Mouse (Mus musculus) myocyte (in vitro differentiated cells): Measurements from ENCODE around the gene Nectin1. TPM values are rescaled to one million over a fixed set of nuclear protein-coding genes. Genes with fewer than 3 reads are reported as not detected.

Source experiments
- H3K27me3 ChIP-seq: one replicate; pipeline ENCODE4 v1.6.1; 2011; ENCODE audit not compliant: control insufficient read depth, insufficient read depth, insufficient read length
- H3K36me3 ChIP-seq: one replicate; pipeline ENCODE4 v1.6.1; 2011; ENCODE audit not compliant: control insufficient read depth, insufficient read depth
- H3K4me2 ChIP-seq: one replicate; pipeline ENCODE4 v1.6.1; 2011; ENCODE audit warnings: low read depth, control low read depth
- H3K4me3 ChIP-seq: one replicate; pipeline ENCODE4 v1.5.1; 2011; ENCODE audit warnings: mild to moderate bottlenecking, control low read depth, moderate library complexity
- H3K79me2 ChIP-seq: one replicate; pipeline ENCODE4 v1.6.1; 2011; ENCODE audit not compliant: control insufficient read depth, insufficient read depth
- H3ac ChIP-seq: one replicate; pipeline ENCODE4 v1.6.1; 2011; ENCODE audit not compliant: control insufficient read depth, insufficient read length
- CEBPB ChIP-seq: IDR thresholded peaks from 2 replicates; pipeline ENCODE4 v1.6.1; 2011; ENCODE audit warnings: mild to moderate bottlenecking, moderate library complexity; ENCODE audit not compliant: poor library complexity, insufficient read depth, severe bottlenecking
- E2F4 ChIP-seq: IDR thresholded peaks from one replicate; pipeline ENCODE4 v1.6.1; 2011; ENCODE audit warnings: mild to moderate bottlenecking, control low read depth, moderate library complexity; ENCODE audit not compliant: insufficient read depth
- MAX ChIP-seq: IDR thresholded peaks from one replicate; pipeline ENCODE4 v1.6.1; 2011; ENCODE audit warnings: low read depth, mild to moderate bottlenecking, control low read depth
- MYOD1 ChIP-seq, 3 experiments: IDR thresholded peaks; one replicate each; pipeline ENCODE4 v1.6.1; 2011; ENCODE audit warnings: control low read depth in 2 of 3, low read depth in 2 of 3, mild to moderate bottlenecking in 2 of 3, moderate library complexity in 1 of 3; ENCODE audit not compliant: insufficient read length in 2 of 3, control insufficient read depth in 1 of 3
- MYOG ChIP-seq, 3 experiments: IDR thresholded peaks; one replicate each; pipeline ENCODE4 v1.6.1; 2011; ENCODE audit warnings: control low read depth in 2 of 3, low read depth in 2 of 3, mild to moderate bottlenecking in 2 of 3; ENCODE audit not compliant: insufficient read length in 2 of 3, control insufficient read depth in 1 of 3, insufficient read depth in 1 of 3
- POLR2A ChIP-seq: IDR thresholded peaks from one replicate; pipeline ENCODE4 v1.6.1; 2011; ENCODE audit warnings: low read depth, mild to moderate bottlenecking, control low read depth, moderate library complexity; ENCODE audit not compliant: insufficient read length
- POLR2AphosphoS2 ChIP-seq: IDR thresholded peaks from one replicate; pipeline ENCODE4 v1.6.1; 2011; ENCODE audit warnings: low read depth, control low read depth; ENCODE audit not compliant: insufficient read length
- REST ChIP-seq: IDR thresholded peaks from one replicate; pipeline ENCODE4 v1.6.1; 2011; ENCODE audit warnings: mild to moderate bottlenecking, control low read depth, moderate library complexity; ENCODE audit not compliant: insufficient read depth, insufficient read length
- SRF ChIP-seq: IDR thresholded peaks from one replicate; pipeline ENCODE4 v1.6.1; 2011; ENCODE audit warnings: low read depth; ENCODE audit not compliant: control insufficient read depth, insufficient read length
- TCF12 ChIP-seq: IDR thresholded peaks from one replicate; pipeline ENCODE4 v1.6.1; 2011; ENCODE audit warnings: mild to moderate bottlenecking, control low read depth; ENCODE audit not compliant: poor library complexity, insufficient read depth, severe bottlenecking
- TCF3 ChIP-seq: IDR thresholded peaks from one replicate; pipeline ENCODE4 v1.6.1; 2011; ENCODE audit warnings: low read depth, control low read depth; ENCODE audit not compliant: insufficient read length
- USF1 ChIP-seq: IDR thresholded peaks from one replicate; pipeline ENCODE4 v1.6.1; 2011; ENCODE audit warnings: low read depth, mild to moderate bottlenecking, control low read depth, moderate library complexity
- polyA plus RNA-seq: library from polyadenylated mRNA; unstranded; fragments of >200 nt; fragmentation: generic; extraction: Trizol; gene quantifications from one replicate; pipeline ENCODE4 v1.2.1, GENCODE M21; 2012; ENCODE audit warnings: missing spikeins

Nectin1 gene
- polyA plus RNA-seq, 1 experiment, result 2.2 TPM

DNA sequence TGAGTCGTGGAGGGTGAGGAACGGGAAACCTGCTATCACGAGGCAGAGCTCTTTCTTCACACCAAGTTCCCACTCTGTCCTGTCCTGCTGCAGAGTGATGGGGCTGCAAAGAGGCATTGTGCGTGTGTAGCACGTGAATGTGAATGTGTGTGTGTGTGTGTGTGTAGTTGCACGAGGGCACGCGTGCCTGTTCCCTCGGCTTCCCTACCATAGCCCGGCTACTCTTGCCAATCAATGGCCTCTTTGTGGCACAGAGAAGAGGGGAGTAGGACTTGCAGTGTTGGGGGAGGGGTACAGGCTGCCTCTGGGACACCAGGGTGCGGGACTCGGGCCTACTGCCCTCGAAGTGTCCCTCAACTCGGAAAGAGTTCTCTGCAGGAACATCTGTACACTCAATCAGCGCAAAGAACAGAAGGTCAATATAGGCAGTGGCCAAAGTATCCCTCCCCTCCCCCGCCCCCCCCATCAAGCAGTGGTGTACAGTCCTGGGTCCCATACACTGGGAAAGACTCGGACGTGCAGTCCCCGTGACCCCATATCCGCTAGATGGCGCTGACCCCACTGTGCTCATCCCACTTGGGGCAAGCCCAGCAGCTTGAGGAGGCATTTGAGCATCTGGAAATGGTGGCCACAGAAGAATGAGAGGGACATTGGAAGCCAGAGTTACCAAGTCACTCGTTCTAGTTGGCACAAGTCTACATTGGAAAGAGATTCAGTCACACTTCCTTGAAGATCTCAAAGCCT lies 13.3 kb upstream of the Nectin1 start:
- H3K36me3 ChIP-seq, result no peaks in the 10 kb centered on the region
- TF ChIP-seq POLR2A, result no peak
- no peak for TF ChIP-seq MYOG (IDR thresholded peaks at IDR 0.05; ENCODE audit: control insufficient read depth in 1 of 3, insufficient read depth in 1 of 3, insufficient read length in 2 of 3, low read depth in 2 of 3)
- TF ChIP-seq E2F4, result no peak
- no peak for TF ChIP-seq REST
- TF ChIP-seq TCF3, result no peak
- TF ChIP-seq MAX, result no peak
- TF ChIP-seq POLR2AphosphoS2, result no peak
- TF ChIP-seq USF1, result no peak
- no peak for TF ChIP-seq CEBPB
- TF ChIP-seq SRF, result no peak
- TF ChIP-seq MYOD1 (IDR thresholded peaks at IDR 0.05; ENCODE audit: control insufficient read depth in 1 of 3, insufficient read length in 2 of 3, low read depth in 2 of 3), result no peak
- TF ChIP-seq TCF12, result no peak
- no peaks in the 10 kb centered on the region for H3K79me2 ChIP-seq
- H3ac ChIP-seq, result no peak overlapping the region
- H3K4me2 ChIP-seq, result no peak overlapping the region
- peaks cover 6% of the 10 kb centered on the region for H3K27me3 ChIP-seq
- no peak overlapping the region for H3K4me3 ChIP-seq

DNA sequence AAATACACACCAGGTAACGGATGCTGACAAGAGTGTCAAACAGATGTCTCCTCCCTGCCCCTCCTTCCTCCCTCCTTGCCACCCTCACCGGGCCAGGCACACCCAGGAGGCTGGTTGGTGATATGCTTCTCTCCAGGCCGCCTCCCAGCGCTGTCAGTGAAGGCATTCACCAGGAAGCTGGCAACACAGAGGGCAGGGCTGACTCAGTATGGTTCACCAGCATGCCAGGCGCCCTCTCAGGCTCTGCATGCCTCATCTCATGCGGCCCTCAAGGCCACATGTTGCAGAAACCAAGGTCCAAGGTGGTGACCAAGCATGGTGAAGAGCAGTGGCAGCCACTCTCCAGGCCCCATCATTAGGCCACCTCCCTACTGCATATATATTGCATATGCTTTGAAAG lies 11.9 kb upstream of the Nectin1 start:
- no peak overlapping the region for H3K4me2 ChIP-seq
- H3ac ChIP-seq, result no peak overlapping the region
- H3K79me2 ChIP-seq, result no peaks in the 10 kb centered on the region
- TF ChIP-seq CEBPB (no peak), REST (no peak), POLR2A (no peak)
- H3K4me3 ChIP-seq, result no peak overlapping the region
- H3K27me3 ChIP-seq, result peaks cover 5% of the 10 kb centered on the region
- no peaks in the 10 kb centered on the region for H3K36me3 ChIP-seq

DNA sequence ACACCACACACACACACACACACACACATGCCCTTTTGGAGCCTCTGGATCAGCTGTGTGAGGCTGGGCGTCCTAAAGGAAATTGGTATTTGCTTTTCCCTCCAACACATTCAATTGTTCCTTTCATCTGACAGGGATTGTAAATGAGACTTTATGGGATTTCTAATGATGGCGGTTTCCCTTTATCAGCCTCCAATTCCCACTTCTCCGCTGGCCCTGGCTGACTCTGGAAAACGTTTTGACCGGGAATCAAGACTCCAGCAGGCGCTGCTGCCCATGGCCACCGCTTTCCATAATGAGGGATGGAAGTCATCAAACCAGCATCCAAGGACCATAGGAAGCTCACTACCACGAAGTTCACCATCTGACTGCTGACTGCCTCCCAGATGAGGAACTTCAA lies 11.1 kb upstream of the Nectin1 start:
- TF ChIP-seq USF1 (no peak), POLR2A (no peak), E2F4 (no peak), SRF (no peak), TCF12 (no peak), CEBPB (no peak), TCF3 (no peak), MAX (no peak)
- Histone ChIP-seq H3K27me3 (peaks cover 5% of the 10 kb centered on the region), H3K4me3 (no peak overlapping the region), H3K36me3 (no peaks in the 10 kb centered on the region), H3K79me2 (no peaks in the 10 kb centered on the region), H3K4me2 (no peak overlapping the region), H3ac (no peak overlapping the region)

DNA sequence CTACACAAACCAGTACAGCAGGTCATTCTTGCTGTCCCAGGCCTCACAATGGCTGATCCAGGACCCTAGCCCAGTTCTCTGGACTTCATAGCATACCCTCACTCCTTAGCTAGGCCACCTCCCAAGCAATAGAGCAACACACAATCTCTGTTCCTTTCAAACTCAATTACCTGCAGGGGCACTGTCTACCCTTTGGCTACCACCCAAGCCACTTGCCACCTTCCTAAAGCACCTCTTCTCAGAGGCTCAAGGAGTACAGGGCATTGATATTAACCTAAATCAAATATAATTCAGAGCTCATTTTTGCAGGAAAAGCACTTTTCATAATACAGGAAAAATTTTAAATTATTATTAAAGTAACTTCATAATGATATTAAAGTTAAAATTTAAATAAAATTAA lies 8.8 kb upstream of the Nectin1 start:
- Histone ChIP-seq H3ac (no peak overlapping the region), H3K27me3 (peaks cover 10% of the 10 kb centered on the region)
- TF ChIP-seq MYOG (IDR thresholded peaks at IDR 0.05; ENCODE audit: control insufficient read depth in 1 of 3, insufficient read depth in 1 of 3, insufficient read length in 2 of 3, low read depth in 2 of 3) (no peak), USF1 (no peak), POLR2AphosphoS2 (no peak), POLR2A (no peak), SRF (no peak), CEBPB (no peak), MAX (no peak), REST (no peak), TCF3 (no peak), TCF12 (no peak), E2F4 (no peak), MYOD1 (IDR thresholded peaks at IDR 0.05; ENCODE audit: control insufficient read depth in 1 of 3, insufficient read length in 2 of 3, low read depth in 2 of 3) (no peak)

DNA sequence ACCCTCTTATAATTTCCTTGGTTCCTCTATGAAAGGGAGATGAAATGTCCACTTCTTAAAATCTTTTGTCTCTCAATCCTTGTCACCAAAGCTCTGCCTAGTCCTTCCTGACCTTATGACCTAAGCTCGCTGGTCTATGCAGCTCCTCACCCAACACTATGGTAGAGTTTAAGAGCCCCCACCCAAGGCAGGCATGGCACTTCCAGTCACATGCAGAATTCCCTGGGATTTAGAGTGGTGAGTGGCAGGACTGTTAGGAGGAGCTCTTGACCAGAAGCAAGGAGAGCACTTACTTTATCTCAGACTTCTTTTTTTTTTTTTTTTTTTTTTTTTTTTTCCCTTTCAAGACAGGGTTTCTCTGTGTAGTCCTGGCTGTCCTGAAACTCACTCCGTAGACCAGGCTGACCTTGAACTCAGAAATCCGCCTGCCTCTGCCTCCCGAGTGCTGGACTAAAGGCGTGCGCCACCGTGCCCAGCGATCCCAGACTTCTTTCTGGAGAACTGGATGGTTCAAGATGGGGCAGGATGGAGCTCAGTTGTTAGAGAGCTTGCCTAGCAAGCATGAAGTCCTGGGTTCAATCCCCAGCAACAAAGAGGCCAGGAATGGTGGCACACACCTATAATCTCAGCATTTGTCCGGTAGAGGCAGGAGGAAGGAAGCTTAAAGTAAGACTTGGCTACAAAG lies 7.6 kb upstream of the Nectin1 start:
- H3K36me3 ChIP-seq, result no peaks in the 10 kb centered on the region
- peaks cover 10% of the 10 kb centered on the region for H3K27me3 ChIP-seq
- no peak overlapping the region for H3ac ChIP-seq
- no peak overlapping the region for H3K4me3 ChIP-seq
- H3K4me2 ChIP-seq, result no peak overlapping the region
- no peaks in the 10 kb centered on the region for H3K79me2 ChIP-seq
- TF ChIP-seq TCF3 (no peak), TCF12 (no peak), SRF (no peak)

More for the DNA sequence above, 8.8 kb upstream of the Nectin1 start:
- Histone ChIP-seq H3K4me2 (no peak overlapping the region), H3K4me3 (no peak overlapping the region), H3K79me2 (no peaks in the 10 kb centered on the region), H3K36me3 (no peaks in the 10 kb centered on the region)
